Mouse (Mus musculus) ES-Bruce4 (cell line): ENCODE data around the gene Art3. TPM values are rescaled to one million over a fixed set of nuclear protein-coding genes. Genes with fewer than 3 reads are reported as not detected.

ENCODE experiments used
- H3K27ac ChIP-seq: 2 replicates; pipeline ENCODE4 v1.5.1; 2012; ENCODE audit warnings: low read length, inconsistent platforms; ENCODE audit not compliant: insufficient read depth
- H3K27me3 ChIP-seq: 2 replicates; pipeline ENCODE4 v1.6.1; 2012; ENCODE audit warnings: mild to moderate bottlenecking, low read length, inconsistent platforms; ENCODE audit not compliant: control insufficient read depth, poor library complexity, insufficient read depth, severe bottlenecking
- H3K36me3 ChIP-seq: 2 replicates; pipeline ENCODE4 v1.6.1; 2012; ENCODE audit warnings: inconsistent platforms, mild to moderate bottlenecking, low read length, moderate library complexity; ENCODE audit not compliant: control insufficient read depth, poor library complexity, insufficient read depth, severe bottlenecking
- H3K4me1 ChIP-seq: one replicate; pipeline ENCODE4 v1.8.1; 2011; ENCODE audit warnings: low read length; ENCODE audit not compliant: control insufficient read depth, insufficient read depth
- H3K4me3 ChIP-seq: 2 replicates; pipeline ENCODE4 v1.5.1; 2011; ENCODE audit warnings: low read depth, mild to moderate bottlenecking, low read length
- H3K9ac ChIP-seq: 2 replicates; pipeline ENCODE4 v1.6.1; 2012; ENCODE audit warnings: low read depth, mild to moderate bottlenecking, inconsistent platforms; ENCODE audit not compliant: poor library complexity, severe bottlenecking
- H3K9me3 ChIP-seq: replicated peaks from 2 replicates; pipeline ENCODE4 v1.6.1; 2012; ENCODE audit warnings: mild to moderate bottlenecking, low read length, inconsistent platforms; ENCODE audit not compliant: control insufficient read depth, poor library complexity, insufficient read depth, severe bottlenecking
- CTCF ChIP-seq: IDR thresholded peaks from one replicate; pipeline ENCODE4 v1.8.1; 2011; ENCODE audit warnings: low read depth, low read length
- EP300 ChIP-seq: IDR thresholded peaks from 2 replicates; pipeline ENCODE4 v1.6.1; 2011; ENCODE audit warnings: low read depth, low read length; ENCODE audit not compliant: insufficient read depth
- POLR2A ChIP-seq: IDR thresholded peaks from one replicate; pipeline ENCODE4 v1.8.1; 2011; ENCODE audit warnings: low read length; ENCODE audit not compliant: insufficient read depth
- polyA plus RNA-seq: library from polyadenylated mRNA; stranded (reverse); fragments of >200 nt; gene quantifications from 2 replicates; pipeline ENCODE4 v1.2.4, GENCODE M21; 2011; ENCODE audit warnings: low read depth; ENCODE audit not compliant: missing spikeins, insufficient read depth, insufficient read length

Art3 gene
- polyA plus RNA-seq, 1 experiment: not detected

- H3K9ac ChIP-seq: no peak overlapping the region
- H3K27me3 ChIP-seq: no peaks in the 10 kb centered on the region
- TF ChIP-seq POLR2A (no peak), EP300 (no peak), CTCF (no peak)
- H3K4me3 ChIP-seq: no peak overlapping the region
- no peaks in the 10 kb centered on the region for H3K4me1 ChIP-seq
- H3K27ac ChIP-seq: no peak overlapping the region
- H3K36me3 ChIP-seq: peaks cover 15% of the 10 kb centered on the region
- H3K9me3 ChIP-seq: no peaks in the 10 kb centered on the region
Measured at GRCm38 (mm10) chr5:92442914-92443313, 111.3 kb downstream of the Art3 start.

GRCm38 (mm10) chr5:92445016-92445415 is 113.4 kb downstream of the Art3 start:
- peaks cover 29% of the 10 kb centered on the region for H3K36me3 ChIP-seq
- H3K27ac ChIP-seq: no peak overlapping the region
- H3K27me3 ChIP-seq: no peaks in the 10 kb centered on the region
- H3K4me3 ChIP-seq: no peak overlapping the region
- TF ChIP-seq POLR2A (no peak), EP300 (no peak), CTCF (no peak)
- no peaks in the 10 kb centered on the region for H3K9me3 ChIP-seq
- H3K4me1 ChIP-seq: no peaks in the 10 kb centered on the region
- H3K9ac ChIP-seq: no peak overlapping the region

- Histone ChIP-seq H3K9ac (no peak overlapping the region), H3K36me3 (peaks cover 44% of the 10 kb centered on the region), H3K27me3 (no peaks in the 10 kb centered on the region), H3K4me1 (no peaks in the 10 kb centered on the region), H3K9me3 (no peaks in the 10 kb centered on the region), H3K4me3 (no peak overlapping the region), H3K27ac (no peak overlapping the region)
- TF ChIP-seq EP300 (no peak), CTCF (no peak), POLR2A (no peak)
Measured at GRCm38 (mm10) chr5:92446736-92447135, 115.1 kb downstream of the Art3 start.

- Histone ChIP-seq H3K4me3 (no peak overlapping the region), H3K9ac (no peak overlapping the region), H3K4me1 (no peaks in the 10 kb centered on the region), H3K27me3 (no peaks in the 10 kb centered on the region), H3K9me3 (no peaks in the 10 kb centered on the region), H3K36me3 (peaks cover 47% of the 10 kb centered on the region), H3K27ac (no peak overlapping the region)
- TF ChIP-seq CTCF (no peak), POLR2A (no peak), EP300 (no peak)
Measured at GRCm38 (mm10) chr5:92452876-92453275, 121.2 kb downstream of the Art3 start.

GRCm38 (mm10) chr5:92457410-92457809 is 125.8 kb downstream of the Art3 start:
- TF ChIP-seq CTCF (no peak), EP300 (no peak), POLR2A (no peak)
- Histone ChIP-seq H3K27me3 (no peaks in the 10 kb centered on the region), H3K4me1 (no peaks in the 10 kb centered on the region), H3K9me3 (no peaks in the 10 kb centered on the region), H3K36me3 (peaks cover 19% of the 10 kb centered on the region), H3K4me3 (no peak overlapping the region), H3K27ac (no peak overlapping the region), H3K9ac (no peak overlapping the region)

- no peaks in the 10 kb centered on the region for H3K9me3 ChIP-seq
- no peak overlapping the region for H3K4me3 ChIP-seq
- peaks cover 18% of the 10 kb centered on the region for H3K36me3 ChIP-seq
- H3K9ac ChIP-seq: no peak overlapping the region
- H3K27ac ChIP-seq: no peak overlapping the region
- no peaks in the 10 kb centered on the region for H3K4me1 ChIP-seq
- TF ChIP-seq EP300: no peak
- no peak for TF ChIP-seq CTCF
- TF ChIP-seq POLR2A: no peak
- no peaks in the 10 kb centered on the region for H3K27me3 ChIP-seq
Measured at GRCm38 (mm10) chr5:92458726-92459125, 127.1 kb downstream of the Art3 start.
